Mouse (Mus musculus) testis, postnatal 10 days (tissue): Measurements from ENCODE around the gene Gm2381.
"Not testable (repeated sequence)": the region's sequence is repeated elsewhere in the genome, so short reads cannot be mapped to it uniquely, and the experiment has no call there.

ENCODE experiments used
- DNase-seq: peaks from one replicate; pipeline ENCODE4 v3.0.0; 2021; ENCODE audit warnings: low spot score

Gm2381 gene

GRCm38 (mm10) chr7:42866801-42867458 is at the start of gene Gm2381:
TSS of gene Gm2381 (minus strand) at chr7:42867234.
- DNase-seq: not testable (repeated sequence)

- DNase-seq: not testable (repeated sequence)
Observed at GRCm38 (mm10) chr7:42898067-42898466, 31.0 kb upstream of the Gm2381 start.

GRCm38 (mm10) chr7:42878090-42878489 is 11.1 kb upstream of the Gm2381 start:
- no peak for DNase-seq

GRCm38 (mm10) chr7:42838366-42838765 is 28.7 kb downstream of the Gm2381 start:
- not testable (repeated sequence) for DNase-seq

- no peak for DNase-seq
Observed at GRCm38 (mm10) chr7:42832221-42832620, 34.8 kb downstream of the Gm2381 start.

GRCm38 (mm10) chr7:42793425-42793824 is 73.6 kb downstream of the Gm2381 start, which contains the start of gene Vmn2r62:
TSS of gene Vmn2r62 (minus strand) at chr7:42793525.
- DNase-seq: not testable (repeated sequence)
